Mouse (Mus musculus): ENCODE measurements at regions not wholly inside any gene's neighbourhood (a gene's known extent, or its start where the extent isn't known, plus 50 kb on each side); places are given as distances from the start of the nearest gene placed in this dataset.

GRCm38 (mm10) chr10:68606848-68607247, 65.2 kb upstream of the Cabcoco1 start:
- DNase-seq: no peak

- DNase-seq: peak in 1 of 2 experiments; percentile 7
Measured at GRCm38 (mm10) chr10:68611906-68612305, 70.2 kb upstream of the Cabcoco1 start.

DNA sequence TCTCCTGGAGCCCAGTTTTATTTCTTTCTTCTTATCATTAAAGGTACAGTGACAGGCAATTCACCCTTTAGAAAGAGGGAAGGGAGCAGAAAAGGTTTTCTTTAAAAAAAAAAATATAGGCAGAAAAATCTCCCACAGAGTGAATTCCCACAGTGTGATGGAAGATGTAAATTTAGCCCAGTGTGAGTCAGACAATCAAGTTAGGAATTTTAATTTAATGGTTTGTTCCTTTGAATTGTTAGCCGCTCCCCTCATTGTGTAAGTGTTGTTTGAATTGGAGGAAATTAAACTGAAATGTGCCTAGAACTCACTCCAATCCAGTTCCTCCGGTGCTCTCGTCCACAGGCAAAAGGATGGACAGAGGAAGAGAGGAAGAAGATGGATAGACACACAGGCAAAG, 71.0 kb upstream of the Cabcoco1 start:
- no peak for DNase-seq

- DNase-seq: no peak
Measured at GRCm38 (mm10) chr10:68623786-68624185, 82.1 kb upstream of the Cabcoco1 start.

DNA sequence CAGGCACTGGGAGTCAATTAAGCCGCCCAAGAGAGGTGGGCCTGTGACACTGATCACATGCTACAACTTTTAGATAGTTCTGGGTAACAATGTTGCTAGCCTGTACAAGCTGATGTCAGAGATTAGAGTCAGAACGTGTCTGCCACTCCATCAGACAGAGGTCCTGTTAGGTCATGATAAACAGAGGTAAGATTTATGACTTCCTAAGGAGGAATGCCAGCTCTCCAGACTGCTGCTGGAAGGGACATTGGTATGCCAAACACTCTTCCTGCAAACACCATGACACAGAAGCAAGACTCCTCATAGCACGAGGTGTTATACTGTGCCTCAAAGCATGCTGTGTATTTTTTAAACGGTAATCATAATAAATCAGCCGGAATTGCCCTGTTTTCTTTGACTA, 83.6 kb upstream of the Cabcoco1 start:
- DNase-seq: no peak

GRCm38 (mm10) chr10:68625752-68626151, 84.1 kb upstream of the Cabcoco1 start:
- no peak for DNase-seq

DNA sequence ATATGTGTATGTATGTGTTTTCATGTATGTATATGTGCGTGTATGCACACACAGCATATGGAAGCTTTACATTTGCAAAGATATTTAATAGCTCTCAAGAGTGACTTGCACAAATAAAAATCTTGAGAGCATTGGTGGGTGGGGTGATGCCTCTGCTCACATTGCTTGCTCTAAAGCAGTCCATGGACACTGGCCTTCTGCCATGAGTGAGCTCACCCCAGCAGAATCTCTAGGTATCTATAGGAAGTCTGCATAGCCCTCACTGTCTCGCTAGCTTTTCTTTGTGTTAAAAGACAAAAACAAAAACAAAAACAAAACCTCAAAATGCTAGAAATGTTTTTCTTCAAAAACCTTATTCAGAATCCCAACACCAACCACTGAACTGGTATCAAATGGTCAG, 87.8 kb upstream of the Cabcoco1 start:
- DNase-seq: no peak

DNA sequence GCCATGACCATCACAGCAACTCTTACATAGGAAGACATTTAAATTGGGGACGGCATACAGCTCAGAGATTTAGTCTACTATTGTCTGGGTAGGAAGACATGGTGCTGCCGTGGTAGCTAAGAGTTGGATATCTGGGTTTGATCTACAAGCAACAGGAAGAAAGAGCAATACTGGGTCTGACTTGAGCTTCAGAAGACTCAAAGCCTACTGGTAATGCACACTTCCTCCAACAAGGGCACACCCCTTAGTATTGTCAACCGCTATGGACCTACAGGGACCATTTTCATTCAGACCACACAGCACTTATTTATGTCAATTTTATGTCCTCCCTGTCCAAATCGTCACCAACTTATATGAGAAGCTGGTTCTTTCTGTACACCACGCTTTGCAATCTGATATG, 90.3 kb upstream of the Tmem26 start:
- no peak for DNase-seq

DNA sequence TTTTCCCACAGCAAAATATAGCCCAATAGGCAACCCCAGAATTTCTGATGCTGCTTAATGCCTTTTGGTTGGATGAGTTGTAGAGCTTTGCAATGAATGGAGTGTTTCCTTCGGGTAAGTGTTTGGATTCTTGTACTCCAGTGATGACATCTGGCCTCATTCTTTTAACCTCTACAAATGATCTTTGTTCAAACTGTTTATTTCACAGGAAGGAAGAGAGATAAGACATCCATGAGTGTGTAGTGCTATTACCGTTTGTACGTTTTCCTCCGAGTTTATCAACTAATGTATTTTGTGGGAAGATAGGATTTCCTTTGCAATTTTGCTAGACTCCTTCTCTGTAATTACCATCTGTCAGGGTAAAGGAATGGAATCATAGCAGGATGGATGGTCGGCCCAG, 70.7 kb upstream of the Tmem26 start:
- DNase-seq: no peak

DNA sequence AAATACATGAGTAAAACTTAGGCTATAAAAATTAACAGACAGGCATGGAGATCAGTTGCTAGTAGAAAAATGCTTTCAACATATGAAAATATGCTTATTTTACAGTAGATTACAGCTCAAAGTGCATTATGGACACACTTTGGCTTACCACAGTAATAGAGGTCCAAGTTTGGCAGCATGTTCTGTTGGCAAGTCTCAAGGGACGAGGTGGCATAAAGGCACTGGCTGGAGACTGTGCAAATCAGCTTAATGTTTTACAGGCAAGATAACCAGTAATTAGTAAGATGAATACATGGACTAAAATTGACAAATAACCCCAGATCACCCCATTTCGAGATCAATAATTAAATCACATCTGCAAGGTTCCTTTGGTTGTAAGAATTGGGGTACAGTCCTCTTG, 68.0 kb upstream of the Tmem26 start:
- DNase-seq: no peak

DNA sequence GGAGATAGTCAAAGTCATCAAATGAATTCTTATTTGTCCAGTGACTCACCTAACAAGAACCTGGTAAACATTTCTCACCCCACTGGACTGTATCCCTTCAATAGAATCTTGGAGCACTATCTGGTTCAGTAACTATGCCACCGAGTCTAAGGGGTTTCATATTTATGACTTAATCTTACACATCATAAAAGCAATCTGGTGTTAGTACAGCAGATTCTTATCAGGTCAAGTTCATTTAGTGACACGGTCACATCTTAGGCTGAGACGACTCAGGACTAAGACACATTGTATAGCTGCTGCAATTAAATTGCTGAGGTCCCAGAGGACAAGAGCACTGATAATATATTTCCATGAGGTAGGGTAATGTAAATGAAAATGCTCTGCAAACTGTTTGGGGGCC, 57.4 kb upstream of the Tmem26 start:
- no peak for DNase-seq

GRCm38 (mm10) chr10:68669330-68669729, 54.1 kb upstream of the Tmem26 start:
- DNase-seq: no peak

- peak in 1 of 2 experiments; percentile 7 for DNase-seq
Measured at GRCm38 (mm10) chr10:68669992-68670391, 53.5 kb upstream of the Tmem26 start.

DNA sequence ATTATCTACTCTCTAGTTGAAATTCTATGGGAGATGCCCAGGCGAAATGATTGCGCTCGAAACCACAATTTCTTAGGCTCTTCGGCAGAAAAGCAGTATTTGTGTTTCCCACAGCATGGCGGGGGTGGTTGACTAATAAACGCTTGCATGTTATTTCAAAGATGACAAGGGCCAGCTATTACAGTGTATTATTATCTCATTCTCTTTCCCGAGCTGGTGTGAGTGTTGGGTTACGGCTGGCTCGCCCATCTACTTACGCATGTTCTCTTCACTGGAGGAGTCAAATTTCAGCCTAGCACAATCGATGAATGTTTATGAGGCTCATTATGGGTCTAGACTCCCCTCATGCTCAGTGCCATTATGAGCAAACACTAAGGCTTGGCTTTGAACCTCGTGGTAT, 51.2 kb upstream of the Tmem26 start:
- no peak for DNase-seq

DNA sequence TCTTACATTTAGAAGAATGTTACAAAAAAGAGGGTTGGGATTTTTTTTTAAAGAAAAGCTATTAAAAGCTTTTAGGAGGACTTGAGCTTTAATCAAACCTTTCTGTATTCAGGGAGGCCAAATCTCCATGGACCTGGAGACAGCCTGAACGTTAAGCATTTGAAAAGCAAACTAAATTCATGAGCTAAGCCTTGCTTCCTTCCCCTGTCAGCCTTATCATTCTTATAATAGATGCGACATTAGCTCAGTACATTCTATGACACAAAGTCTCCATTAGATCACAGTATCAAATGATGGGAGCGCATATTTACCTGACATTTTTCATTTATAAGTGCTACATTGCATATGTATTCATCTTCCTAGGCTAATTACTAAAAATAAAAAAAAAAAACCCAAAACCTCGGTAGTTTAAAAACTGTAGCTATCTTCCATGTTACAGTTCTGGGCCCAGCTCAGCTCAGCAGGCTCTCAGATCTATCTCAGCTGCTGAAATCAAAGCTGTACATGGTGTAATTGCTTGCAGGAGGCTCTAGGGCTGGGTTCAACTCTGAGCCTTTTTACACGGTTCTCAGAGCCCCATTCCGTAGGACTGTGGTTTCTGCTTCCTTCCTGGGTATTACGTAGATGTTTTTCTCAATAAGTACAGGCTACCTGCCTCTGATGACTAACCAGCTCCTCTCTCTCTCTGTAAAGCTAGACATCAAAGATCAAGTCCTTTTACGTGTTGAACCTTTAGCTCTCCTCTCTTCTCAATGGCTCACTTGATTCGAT, 50.2 kb upstream of the Tmem26 start:
- DNase-seq: no peak
